Mouse (Mus musculus): ENCODE data around the gene Olfr30.
"Not testable (repeated sequence)": the region's sequence is repeated elsewhere in the genome, so short reads cannot be mapped to it uniquely, and the experiment has no call there.

The Olfr30 gene

DNA sequence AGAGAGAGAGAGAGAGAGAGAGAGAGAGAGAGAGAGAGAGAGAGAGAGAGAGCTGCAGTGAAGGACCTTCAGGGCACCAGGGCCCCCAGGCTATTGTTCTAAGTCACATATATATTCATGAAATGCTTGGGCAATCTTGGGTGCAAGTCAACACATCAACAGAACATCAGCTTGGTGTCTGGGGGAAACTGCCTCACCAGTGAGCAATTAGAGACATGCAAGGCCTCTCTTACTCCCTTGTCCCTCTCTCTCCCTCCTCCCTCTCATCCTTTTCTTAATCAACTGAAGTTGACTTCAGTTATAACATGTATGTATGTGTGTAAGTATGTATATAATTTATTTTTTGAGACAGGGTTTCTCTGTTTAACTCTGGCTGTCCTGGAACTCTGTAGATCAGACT, at the start of gene Olfr30:
Olfr30 (minus strand) TSS at position 101 of the 400 bp plus-strand sequence.
- DNase-seq, result no peak

GRCm38 (mm10) chr11:58509058-58509457, 47.0 kb upstream of the Olfr30 start:
- not testable (repeated sequence) for DNase-seq

DNA sequence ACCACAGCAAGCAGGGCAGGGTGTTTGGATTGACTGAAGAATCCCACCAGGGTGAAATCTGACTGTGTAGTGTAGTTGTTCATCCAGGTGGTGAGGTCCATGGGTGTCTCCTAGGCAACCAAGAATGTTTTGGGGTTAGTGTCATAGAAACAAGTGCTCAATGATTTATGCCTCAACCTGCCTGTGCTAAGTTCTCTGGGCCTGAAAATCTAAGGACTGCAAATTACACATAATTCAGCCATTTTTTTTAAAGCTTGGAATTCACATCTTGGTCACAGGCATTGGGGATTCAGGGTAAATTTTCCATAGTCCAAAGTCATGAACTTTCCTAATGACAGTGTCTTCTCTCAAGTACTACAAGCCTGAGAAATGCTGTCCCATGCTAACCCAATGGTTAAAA, 40.4 kb upstream of the Olfr30 start, which contains the start of gene Olfr331:
Olfr331 (minus strand) TSS at position 101 of the 400 bp plus-strand sequence.
- not testable (repeated sequence) for DNase-seq

- DNase-seq, result no peak
Measured at GRCm38 (mm10) chr11:58499290-58499689, 37.2 kb upstream of the Olfr30 start.

DNA sequence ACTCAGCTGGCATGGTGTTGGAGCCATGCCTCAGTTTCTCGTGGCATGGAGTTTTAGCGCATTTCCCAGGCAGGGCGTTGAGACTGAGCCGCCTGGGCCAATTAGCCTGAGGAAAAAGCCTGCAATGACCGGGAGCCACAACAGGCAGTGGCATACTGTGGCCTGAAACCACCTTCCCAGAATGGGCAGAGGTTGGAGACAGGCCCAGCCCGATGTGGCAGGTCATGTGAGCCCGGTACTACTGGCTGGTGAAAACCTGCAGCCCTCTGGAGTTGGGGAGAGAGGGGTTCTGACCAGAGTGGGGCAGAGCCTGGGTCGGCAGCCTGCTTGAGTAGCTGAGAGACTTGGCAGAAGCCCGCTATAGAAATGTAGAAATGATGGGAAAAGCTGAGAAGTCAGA, 36.7 kb upstream of the Olfr30 start:
- DNase-seq, result no peak

GRCm38 (mm10) chr11:58492455-58492854, 30.4 kb upstream of the Olfr30 start, which contains the start of gene Olfr332:
Olfr332 (minus strand) TSS chr11:58492555.
- no peak for DNase-seq

DNA sequence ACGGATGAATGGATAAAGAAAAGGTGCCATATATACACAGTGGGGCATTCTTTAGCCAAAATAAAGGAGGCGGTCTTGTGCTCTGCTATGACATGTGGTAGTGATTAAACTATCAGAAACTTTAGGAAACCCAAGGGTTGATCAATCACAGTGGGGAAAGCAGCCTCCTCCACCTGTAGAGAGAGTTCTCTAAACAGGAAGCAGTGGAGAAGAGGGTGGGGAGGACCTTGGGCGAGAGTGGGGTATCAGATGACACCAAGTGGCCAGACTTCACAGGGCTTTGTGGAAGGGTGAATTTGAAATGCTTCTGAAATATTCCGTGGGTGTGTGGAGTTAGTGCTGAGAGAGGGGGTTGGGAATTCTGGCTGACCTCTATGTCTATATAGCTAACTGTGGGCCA, 8.5 kb downstream of the Olfr30 start:
- DNase-seq, result no peak

GRCm38 (mm10) chr11:58452759-58453158, 9.3 kb downstream of the Olfr30 start, which contains the start of gene Lypd9:
Lypd9 (minus strand) TSS chr11:58452923.
- no peak for DNase-seq

GRCm38 (mm10) chr11:58437866-58438265, 24.2 kb downstream of the Olfr30 start:
- DNase-seq, result no peak

DNA sequence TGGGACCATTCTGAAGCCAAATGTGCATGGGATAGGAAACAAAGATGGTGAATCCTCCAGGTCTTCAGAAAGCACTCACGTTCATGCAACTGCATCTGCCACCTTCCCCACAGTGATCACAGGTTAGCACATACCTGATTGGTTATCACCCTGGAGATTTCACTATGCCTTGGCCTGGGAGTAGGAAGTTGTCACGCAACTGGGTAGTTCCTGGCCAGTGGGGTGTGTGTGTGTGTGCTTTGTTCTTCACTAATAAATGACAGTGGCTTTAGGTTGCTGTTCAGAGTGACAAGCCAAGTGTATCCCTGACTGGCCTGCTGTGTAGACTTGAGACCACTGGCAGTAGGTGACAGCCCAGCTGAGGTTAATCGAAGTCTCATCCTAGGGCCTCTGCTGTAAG, 29.8 kb downstream of the Olfr30 start, which contains the start of gene Gm12253:
Gm12253 (plus strand) TSS at position 301 of the 400 bp plus-strand sequence.
- no peak for DNase-seq

DNA sequence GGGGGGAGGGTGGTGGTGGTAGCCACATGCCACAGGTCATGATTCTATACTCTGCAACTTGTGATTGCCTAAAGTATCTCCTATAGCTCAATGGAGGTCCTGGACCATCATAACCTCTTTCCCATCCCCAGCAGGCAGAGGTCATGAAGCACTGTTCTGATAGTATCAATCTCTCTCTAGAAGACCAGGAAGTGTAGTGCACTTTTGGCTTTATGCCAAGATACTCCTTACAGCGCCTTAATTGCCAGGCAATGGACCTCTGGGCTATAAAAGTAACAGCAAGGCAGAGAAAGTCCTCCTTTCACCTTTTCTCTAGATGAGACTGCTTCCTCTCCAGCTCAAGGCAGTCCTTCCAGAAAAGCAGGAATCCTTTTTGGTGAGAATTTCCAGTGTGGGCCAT, 41.3 kb downstream of the Olfr30 start, which contains the start of gene 1810065E05Rik:
1810065E05Rik (plus strand) TSS at position 297 of the 400 bp plus-strand sequence.
- no peak for DNase-seq

DNA sequence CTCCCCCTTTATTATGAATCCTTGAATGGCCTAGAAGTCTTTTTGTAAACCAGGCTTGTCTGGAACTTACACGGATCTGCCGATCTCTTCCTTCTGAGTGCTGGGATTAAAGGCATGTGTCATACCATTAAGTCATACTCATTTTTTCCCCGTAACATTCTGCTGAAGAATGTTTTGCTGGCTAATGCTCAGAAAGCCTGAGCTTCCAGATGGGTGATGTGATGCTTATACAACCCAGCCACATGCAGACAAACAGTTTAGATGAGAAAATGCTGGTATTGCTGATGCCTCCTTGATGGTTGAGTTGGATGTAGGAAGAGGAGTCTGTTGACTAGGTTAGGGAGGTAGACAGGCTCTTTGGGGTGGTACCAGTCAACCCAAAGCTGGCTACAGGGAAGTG, 43.7 kb downstream of the Olfr30 start:
- DNase-seq, result no peak

DNA sequence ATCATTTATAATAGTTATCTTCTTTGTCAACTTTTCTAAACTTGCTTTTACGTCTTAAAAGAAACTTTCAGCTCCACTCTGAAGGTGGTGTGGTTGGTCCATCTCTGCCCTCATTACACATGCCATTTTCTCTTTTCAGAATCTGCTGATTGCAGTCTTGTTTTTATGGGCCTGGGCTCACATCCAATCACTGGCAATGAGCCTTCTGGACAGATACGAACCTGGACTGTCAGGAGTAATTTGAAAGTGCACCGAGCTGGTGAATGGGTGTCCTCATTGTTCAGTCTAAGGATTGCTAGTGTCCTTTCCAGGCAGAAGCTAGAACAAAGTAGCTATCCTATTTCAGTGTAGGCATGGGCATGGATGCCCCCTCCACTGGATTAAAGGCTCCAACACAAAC, 54.0 kb downstream of the Olfr30 start:
- DNase-seq, result no peak

Data from lung, postnatal 14 days (tissue).